Mouse (Mus musculus): ENCODE data around the gene Inpp5f.

DNA sequence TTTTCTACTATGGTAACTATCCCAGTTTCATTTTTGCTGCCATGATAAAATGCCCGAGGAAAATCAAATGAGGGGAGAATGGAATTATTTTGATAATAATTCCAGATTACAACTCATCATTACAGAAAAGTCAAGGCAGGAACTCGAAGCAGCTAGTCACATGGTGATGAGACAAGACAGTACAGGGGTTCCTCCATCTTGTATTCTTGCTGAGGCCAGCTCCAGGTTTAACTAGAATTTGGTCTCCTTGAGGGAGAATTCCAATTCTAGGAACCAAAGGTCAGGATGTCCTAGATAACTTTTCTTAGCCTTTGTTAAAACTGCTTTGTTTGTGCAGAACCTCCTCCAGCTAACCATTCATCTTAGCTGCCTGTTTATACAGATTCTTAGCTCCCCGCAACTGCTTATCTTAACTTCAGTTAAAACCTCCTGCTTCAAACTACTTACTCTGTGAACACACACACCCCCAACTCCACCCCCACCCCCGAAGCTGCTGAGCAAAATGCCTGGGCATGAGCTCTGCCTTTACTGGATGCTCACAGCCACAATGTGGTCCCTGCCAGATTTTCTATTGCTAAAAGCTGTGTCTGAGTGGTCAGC lies 23.7 kb upstream of the Inpp5f start:
- TF ChIP-seq POLR2A (IDR thresholded peaks at IDR 0.05; ENCODE audit: borderline replicate concordance, control insufficient read depth, low read depth, low read length): no peak
- TF ChIP-seq CTCF (IDR thresholded peaks at IDR 0.05; ENCODE audit: control insufficient read depth, insufficient read depth, low read length): no peak

Measured in bone marrow, adult 2 months (tissue).